Mouse (Mus musculus) heart, embryonic 14.5 days (tissue): ENCODE measurements at regions not wholly inside any gene's neighbourhood (a gene's known extent, or its start where the extent isn't known, plus 50 kb on each side); places are given as distances from the start of the nearest gene placed in this dataset.

Experiments used
- ATAC-seq: fragments of 200-750 bp; cut with Nextera tagmentation; 2 replicates; pipeline ENCODE4 v1.8.0; 2017; ENCODE audit warnings: low read depth, moderate TSS enrichment; ENCODE audit not compliant: insufficient number of reproducible peaks, insufficient read depth, low FRiP score
- H3K27ac ChIP-seq, 2 experiments: fragments of 200-500 bp in 1 of 2; fragments of 300-500 bp in 1 of 2; sonication (generic) in 1 of 2; replicated peaks in 1 of 2; 2 replicates each; pipeline ENCODE4 v1.5.1; 2012 to 2014; ENCODE audit warnings: low read depth in 2 of 2, low read length in 2 of 2, control low read depth in 1 of 2, mild to moderate bottlenecking in 1 of 2, mixed read lengths in 1 of 2; ENCODE audit not compliant: control insufficient read depth in 1 of 2, insufficient read depth in 1 of 2
- H3K27me3 ChIP-seq: fragments of 300-500 bp; sonication (generic); 2 replicates; pipeline ENCODE4 v1.6.1; 2014; ENCODE audit warnings: mild to moderate bottlenecking, low read length, control low read depth; ENCODE audit not compliant: control insufficient read depth, insufficient read depth
- H3K36me3 ChIP-seq: fragments of 300-500 bp; sonication (generic); 2 replicates; pipeline ENCODE4 v1.6.1; 2014; ENCODE audit warnings: mild to moderate bottlenecking, control low read depth, low read length, mixed read lengths; ENCODE audit not compliant: control insufficient read depth, insufficient read depth
- H3K4me1 ChIP-seq, 2 experiments: fragments of 200-500 bp in 1 of 2; fragments of 300-500 bp in 1 of 2; sonication (generic) in 1 of 2; 2 replicates each; pipeline ENCODE4 v1.6.1; 2012 to 2014; ENCODE audit warnings: low read length in 2 of 2, control low read depth in 1 of 2, mixed read lengths in 1 of 2; ENCODE audit not compliant: control insufficient read depth in 2 of 2, insufficient read depth in 2 of 2
- H3K4me2 ChIP-seq: fragments of 300-500 bp; sonication (generic); 2 replicates; pipeline ENCODE4 v1.6.1; 2014; ENCODE audit warnings: mild to moderate bottlenecking, low read length
- H3K4me3 ChIP-seq, 2 experiments: fragments of 200-500 bp in 1 of 2; fragments of 300-500 bp in 1 of 2; sonication (generic) in 1 of 2; 2 replicates each; pipeline ENCODE4 v1.5.1; 2012 to 2014; ENCODE audit warnings: low read length in 2 of 2, mild to moderate bottlenecking in 2 of 2, control low read depth in 1 of 2, low read depth in 1 of 2, moderate library complexity in 1 of 2; ENCODE audit not compliant: control insufficient read depth in 1 of 2, insufficient read depth in 1 of 2
- H3K9ac ChIP-seq: fragments of 300-500 bp; sonication (generic); 2 replicates; pipeline ENCODE4 v1.6.1; 2014; ENCODE audit warnings: mild to moderate bottlenecking, low read length
- H3K9me3 ChIP-seq: fragments of 300-500 bp; sonication (generic); 2 replicates; pipeline ENCODE4 v1.6.1; 2016; ENCODE audit warnings: low read length, control low read depth; ENCODE audit not compliant: control insufficient read depth
- WGBS: fragments of 180-500 bp; shearing (Covaris S2); extraction: QIAGEN DNeasy Blood & Tissue Kit; methylation state at CpG from one replicate; pipeline ENCODE4 v1.1.7; 2014; 5-methylcytosine and 5-hydroxymethylcytosine counted together

GRCm38 (mm10) chr15:38351701-38352100, 926.3 kb downstream of the 4930447A16Rik start:
- ATAC-seq = no peak
- H3K4me3 ChIP-seq = no peak overlapping the region
- H3K36me3 ChIP-seq = no peaks in the 10 kb centered on the region
- no peaks in the 10 kb centered on the region for H3K27me3 ChIP-seq
- no peak overlapping the region for H3K9ac ChIP-seq
- H3K27ac ChIP-seq = no peak overlapping the region
- peaks cover 5% of the 10 kb centered on the region; the same call in 1 of the 2 replicates for H3K9me3 ChIP-seq
- WGBS = 67% methylated on average over 3 of the region's 3 CpGs
- H3K4me2 ChIP-seq = no peak overlapping the region
- H3K4me1 ChIP-seq = peaks cover 2 to 5% of the 10 kb centered on the region in 2 experiments; a peak in 1 of 4 replicates

DNA sequence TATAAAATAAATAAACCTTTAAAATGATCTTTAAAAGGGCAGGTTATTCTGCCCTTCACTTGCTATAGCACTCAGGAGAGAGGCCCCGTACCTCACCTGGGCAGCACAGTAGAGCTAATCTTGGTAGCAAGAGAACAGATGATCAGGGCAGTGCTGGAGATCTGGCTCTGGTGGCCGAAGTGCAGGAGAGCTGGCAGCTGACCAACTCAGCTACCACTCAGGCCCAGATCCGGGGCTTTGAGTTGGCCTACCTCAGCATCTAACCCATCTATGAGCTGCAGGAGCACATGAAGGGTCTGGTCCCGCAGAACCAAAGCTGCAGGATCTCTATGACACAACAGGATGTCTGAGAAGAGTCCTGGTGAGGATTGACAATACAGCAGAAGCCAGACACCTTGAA, 928.0 kb downstream of the 4930447A16Rik start:
- Histone ChIP-seq H3K9ac (no peak overlapping the region), H3K27me3 (no peaks in the 10 kb centered on the region), H3K4me1 (peaks cover 2 to 5% of the 10 kb centered on the region in 2 experiments; a peak in 1 of 4 replicates), H3K4me3 (no peak overlapping the region), H3K9me3 (peaks cover 5% of the 10 kb centered on the region; the same call in 1 of the 2 replicates), H3K27ac (no peak overlapping the region), H3K36me3 (no peaks in the 10 kb centered on the region), H3K4me2 (no peak overlapping the region)
- WGBS = 52% methylated on average over 4 of the region's 4 CpGs
- ATAC-seq = no peak

- Histone ChIP-seq H3K27ac (no peak overlapping the region), H3K9me3 (peaks cover 4% of the 10 kb centered on the region; the same call in 1 of the 2 replicates), H3K4me1 (peaks cover 3 to 6% of the 10 kb centered on the region in 2 experiments; a peak in 3 of 4 replicates), H3K4me3 (no peak overlapping the region), H3K27me3 (no peaks in the 10 kb centered on the region), H3K4me2 (no peak overlapping the region), H3K9ac (no peak overlapping the region), H3K36me3 (no peaks in the 10 kb centered on the region)
- ATAC-seq = no peak
- 89% methylated on average over 3 of the region's 3 CpGs for WGBS
These were observed 933.7 kb downstream of the 4930447A16Rik start for GRCm38 (mm10) chr15:38359053-38359452.

- H3K4me1 ChIP-seq = peaks cover 3 to 11% of the 10 kb centered on the region in 2 experiments; a peak in 3 of 4 replicates
- no peaks in the 10 kb centered on the region for H3K27me3 ChIP-seq
- 0 out of 4 replicates have a peak overlapping the region, but pooled peaks of 1 of the 2 experiments have one; percentile 4 for H3K27ac ChIP-seq
- no peak for ATAC-seq
- H3K4me3 ChIP-seq = no peak overlapping the region
- 74% methylated on average over 5 of the region's 5 CpGs for WGBS
- no peak overlapping the region for H3K9ac ChIP-seq
- H3K9me3 ChIP-seq = peaks cover 4% of the 10 kb centered on the region; the same call in 1 of the 2 replicates
- no peaks in the 10 kb centered on the region for H3K36me3 ChIP-seq
- no peak overlapping the region for H3K4me2 ChIP-seq
These were observed 938.2 kb downstream of the 4930447A16Rik start for GRCm38 (mm10) chr15:38363522-38363921.

DNA sequence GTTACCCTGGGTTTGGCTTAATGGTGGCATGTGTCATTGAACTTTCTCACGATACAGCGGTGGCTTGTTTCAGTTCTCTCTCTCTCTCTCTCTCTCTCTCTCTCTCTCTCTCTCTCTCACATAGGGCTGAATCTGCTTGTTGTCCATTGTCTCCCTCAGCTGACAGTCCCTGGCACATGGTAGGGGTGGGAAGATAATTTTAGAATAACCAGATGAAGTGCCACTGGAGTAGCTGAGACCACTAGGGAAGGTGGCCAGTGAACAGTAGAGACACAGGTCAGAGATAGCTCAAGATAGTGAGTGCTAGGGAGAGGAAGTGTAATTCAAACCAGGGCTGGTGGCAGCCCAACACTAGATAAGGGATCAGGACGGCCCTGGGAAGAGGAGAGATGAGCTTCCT, 938.7 kb downstream of the 4930447A16Rik start:
- peak; percentile 32 for ATAC-seq
- Histone ChIP-seq H3K36me3 (no peaks in the 10 kb centered on the region), H3K4me3 (no peak overlapping the region), H3K27me3 (no peaks in the 10 kb centered on the region), H3K9ac (no peak overlapping the region), H3K4me2 (no peak overlapping the region), H3K4me1 (peaks cover 3 to 11% of the 10 kb centered on the region in 2 experiments; a peak in 3 of 4 replicates), H3K27ac (0 out of 4 replicates have a peak overlapping the region, but pooled peaks of 1 of the 2 experiments have one; percentile 28), H3K9me3 (peaks cover 4% of the 10 kb centered on the region; the same call in 1 of the 2 replicates)
- WGBS = 33% methylated on average over 3 of the region's 3 CpGs

GRCm38 (mm10) chr15:38367643-38368042, 942.3 kb downstream of the 4930447A16Rik start:
- Histone ChIP-seq H3K4me2 (no peak overlapping the region), H3K27ac (no peak overlapping the region), H3K27me3 (no peaks in the 10 kb centered on the region), H3K4me1 (peaks cover 3 to 11% of the 10 kb centered on the region in 2 experiments; a peak in 3 of 4 replicates), H3K36me3 (no peaks in the 10 kb centered on the region), H3K9me3 (no peaks in the 10 kb centered on the region), H3K9ac (no peak overlapping the region), H3K4me3 (no peak overlapping the region)
- WGBS = 88% methylated on average over 5 of the region's 5 CpGs
- ATAC-seq = no peak

- Histone ChIP-seq H3K4me2 (no peak overlapping the region), H3K9me3 (no peaks in the 10 kb centered on the region), H3K27me3 (no peaks in the 10 kb centered on the region), H3K9ac (no peak overlapping the region), H3K36me3 (no peaks in the 10 kb centered on the region), H3K4me1 (peaks cover 3 to 11% of the 10 kb centered on the region in 2 experiments; a peak in 3 of 4 replicates), H3K27ac (no peak overlapping the region), H3K4me3 (no peak overlapping the region)
- WGBS = 56% methylated on average over 4 of the region's 4 CpGs
- no peak for ATAC-seq
These were observed 942.9 kb downstream of the 4930447A16Rik start for GRCm38 (mm10) chr15:38368291-38368690.
